Mouse (Mus musculus) CH12.LX (cell line): ENCODE data around the gene AC124502.3. TPM values are rescaled to one million over a fixed set of nuclear protein-coding genes. Genes with fewer than 3 reads are reported as not detected.

Source experiments
- DNase-seq: peaks from one replicate; pipeline ENCODE4 v3.0.0-alpha.2; 2013; ENCODE audit errors: extremely low read depth
- H3K27ac ChIP-seq: 2 replicates; pipeline ENCODE4 v1.5.1; 2012; ENCODE audit warnings: low read depth, mild to moderate bottlenecking, control low read depth, moderate library complexity; ENCODE audit not compliant: insufficient read depth
- H3K27me3 ChIP-seq: replicated peaks from 2 replicates; pipeline ENCODE3; 2012; ENCODE audit warnings: inconsistent platforms
- H3K36me3 ChIP-seq, 2 experiments: replicated peaks in 1 of 2; 2 replicates each; pipeline versions ENCODE3 to v1.6.1; 2012; ENCODE audit warnings: inconsistent platforms in 1 of 2, low read length in 1 of 2, mild to moderate bottlenecking in 1 of 2, mixed read lengths in 1 of 2, moderate library complexity in 1 of 2; ENCODE audit not compliant: control insufficient read depth in 1 of 2, insufficient read depth in 1 of 2
- H3K4me1 ChIP-seq, 2 experiments: 2 replicates each; pipeline ENCODE4 v1.6.1; 2012; ENCODE audit warnings: inconsistent platforms in 1 of 2, moderate library complexity in 1 of 2; ENCODE audit not compliant: insufficient read depth in 2 of 2, control insufficient read depth in 1 of 2
- H3K4me2 ChIP-seq: 2 replicates; pipeline ENCODE4 v1.6.1; 2012; ENCODE audit warnings: low read depth, mild to moderate bottlenecking, control low read depth; ENCODE audit not compliant: poor library complexity, insufficient read depth, severe bottlenecking
- H3K4me3 ChIP-seq, 3 experiments: fragments of 150-350 bp in 1 of 3; sonication (generic) in 1 of 3; replicated peaks in 1 of 3; 2 replicates each; pipeline versions ENCODE3 to v1.5.1; 2011 to 2012; ENCODE audit warnings: low read depth in 2 of 3, low read length in 2 of 3, mild to moderate bottlenecking in 2 of 3, moderate library complexity in 2 of 3, control low read depth in 1 of 3, improper control_type of control experiment in 1 of 3, inconsistent platforms in 1 of 3, mixed read lengths in 1 of 3; ENCODE audit not compliant: poor library complexity in 1 of 3
- H3K79me2 ChIP-seq: replicated peaks from 2 replicates; pipeline ENCODE4 v1.6.1; 2012; ENCODE audit warnings: mild to moderate bottlenecking, moderate library complexity; ENCODE audit not compliant: control insufficient read depth, poor library complexity, insufficient read depth, severe bottlenecking; ENCODE audit errors: extremely low read depth
- H3K9ac ChIP-seq: 2 replicates; pipeline ENCODE4 v1.6.1; 2012; ENCODE audit warnings: low read depth, mild to moderate bottlenecking, control low read depth, moderate library complexity; ENCODE audit not compliant: insufficient read depth
- H3K9me3 ChIP-seq: replicated peaks from 2 replicates; pipeline ENCODE3; 2012; ENCODE audit warnings: low read length, inconsistent platforms, mixed read lengths
- BHLHE40 ChIP-seq: IDR thresholded peaks from 2 replicates; pipeline ENCODE4 v1.6.1; 2011; ENCODE audit warnings: mild to moderate bottlenecking, low read depth, low read length, improper control_type of control experiment
- CTCF ChIP-seq, 2 experiments: IDR thresholded peaks in 1 of 2; conservative IDR thresholded peaks in 1 of 2; 2 replicates each; pipeline ENCODE4 v1.5.1; 2011 to 2012; ENCODE audit warnings: low read depth in 2 of 2, low read length in 2 of 2, improper control_type of control experiment in 1 of 2, inconsistent platforms in 1 of 2, mild to moderate bottlenecking in 1 of 2, moderate library complexity in 1 of 2
- E2F4 ChIP-seq: IDR thresholded peaks from 2 replicates; pipeline ENCODE4 v1.6.1; 2011; ENCODE audit warnings: low read depth, low read length, improper control_type of control experiment; ENCODE audit not compliant: insufficient replicate concordance
- ETS1 ChIP-seq: conservative IDR thresholded peaks from 2 replicates; pipeline ENCODE4 v1.6.1; 2012; ENCODE audit warnings: low read depth, mild to moderate bottlenecking, inconsistent platforms, low read length, improper control_type of control experiment, moderate library complexity
- HCFC1 ChIP-seq: IDR thresholded peaks from 2 replicates; pipeline ENCODE4 v1.6.1; 2012; ENCODE audit warnings: low read depth, mild to moderate bottlenecking, inconsistent platforms, low read length, improper control_type of control experiment
- IRF4 ChIP-seq: IDR thresholded peaks from 2 replicates; pipeline ENCODE4 v1.6.1; 2014; ENCODE audit warnings: low read depth, mild to moderate bottlenecking, inconsistent platforms, low read length, improper control_type of control experiment
- JUN ChIP-seq: IDR thresholded peaks from 2 replicates; pipeline ENCODE4 v1.6.1; 2011; ENCODE audit warnings: low read depth, mild to moderate bottlenecking, low read length, improper control_type of control experiment, moderate library complexity; ENCODE audit not compliant: insufficient read depth
- JUND ChIP-seq: conservative IDR thresholded peaks from 2 replicates; pipeline ENCODE4 v1.6.1; 2011; ENCODE audit warnings: low read depth, low read length, improper control_type of control experiment
- KAT2A ChIP-seq: IDR thresholded peaks from 2 replicates; pipeline ENCODE4 v1.6.1; 2012; ENCODE audit warnings: low read length, improper control_type of control experiment, inconsistent platforms; ENCODE audit not compliant: insufficient replicate concordance
- MAFK ChIP-seq: IDR thresholded peaks from 2 replicates; pipeline ENCODE4 v1.6.1; 2011; ENCODE audit warnings: low read length, improper control_type of control experiment; ENCODE audit not compliant: insufficient replicate concordance
- MAX ChIP-seq: IDR thresholded peaks from 2 replicates; pipeline ENCODE4 v1.6.1; 2011; ENCODE audit warnings: low read length, improper control_type of control experiment
- MAZ ChIP-seq: IDR thresholded peaks from 2 replicates; pipeline ENCODE4 v1.6.1; 2012; ENCODE audit warnings: low read depth, mild to moderate bottlenecking, inconsistent platforms, low read length, improper control_type of control experiment, moderate library complexity
- MEF2A ChIP-seq: IDR thresholded peaks from 2 replicates; pipeline ENCODE4 v1.6.1; 2014; ENCODE audit warnings: low read depth, mild to moderate bottlenecking, inconsistent platforms, low read length, improper control_type of control experiment, borderline replicate concordance
- MXI1 ChIP-seq: IDR thresholded peaks from 2 replicates; pipeline ENCODE4 v1.6.1; 2011; ENCODE audit warnings: mild to moderate bottlenecking, low read depth, low read length, improper control_type of control experiment
- MYC ChIP-seq: IDR thresholded peaks from 2 replicates; pipeline ENCODE4 v1.6.1; 2011; ENCODE audit warnings: low read depth, mild to moderate bottlenecking, improper control_type of control experiment, low read length
- NRF1 ChIP-seq: IDR thresholded peaks from 2 replicates; pipeline ENCODE4 v1.6.1; 2014; ENCODE audit warnings: low read depth, mild to moderate bottlenecking, inconsistent platforms, low read length, improper control_type of control experiment, moderate library complexity
- PAX5 ChIP-seq: IDR thresholded peaks from 2 replicates; pipeline ENCODE4 v1.6.1; 2012; ENCODE audit warnings: low read length, inconsistent platforms, mixed read lengths
- RAD21 ChIP-seq: IDR thresholded peaks from 2 replicates; pipeline ENCODE4 v1.6.1; 2011; ENCODE audit warnings: low read depth, mild to moderate bottlenecking, low read length, improper control_type of control experiment, moderate library complexity
- SMC3 ChIP-seq: IDR thresholded peaks from 2 replicates; pipeline ENCODE4 v1.6.1; 2011; ENCODE audit warnings: low read depth, low read length, improper control_type of control experiment
- TCF12 ChIP-seq: IDR thresholded peaks from 2 replicates; pipeline ENCODE4 v1.6.1; 2014; ENCODE audit warnings: low read depth, mild to moderate bottlenecking, inconsistent platforms, low read length, improper control_type of control experiment
- ZKSCAN1 ChIP-seq: IDR thresholded peaks from 2 replicates; pipeline ENCODE4 v1.6.1; 2012; ENCODE audit warnings: low read depth, inconsistent platforms, low read length, improper control_type of control experiment, borderline replicate concordance
- ZMIZ1 ChIP-seq: IDR thresholded peaks from 2 replicates; pipeline ENCODE4 v1.6.1; 2012; ENCODE audit warnings: low read depth, mild to moderate bottlenecking, inconsistent platforms, low read length, improper control_type of control experiment
- ZNF384 ChIP-seq: IDR thresholded peaks from 2 replicates; pipeline ENCODE4 v1.6.1; 2012; ENCODE audit warnings: low read depth, low read length, improper control_type of control experiment, inconsistent platforms
- dilution Hi-C: fragments of 300-500 bp; cut with MboI; formaldehyde crosslinking; loops from 2 replicates; pipeline ENCODE4 v1.14.3; 2020; ENCODE audit warnings: low sequenced_read_pairs; ENCODE audit not compliant: extremely low pct_unique_long_range_greater_than_20kb, extremely low pct_ligation_motif_present
- in situ Hi-C: fragments of 300-500 bp; cut with MboI; formaldehyde crosslinking; loops from 3 replicates; pipeline ENCODE4 v1.14.3; 2019; ENCODE audit warnings: low sequenced_read_pairs, low pct_ligation_motif_present, low pct_unique_long_range_greater_than_20kb, mixed read lengths
- polyA plus RNA-seq: library from polyadenylated mRNA; unstranded; fragments of >175 nt; gene quantifications from 2 replicates; pipeline ENCODE4 v1.2.1, GENCODE M21; 2012; ENCODE audit warnings: low read depth; ENCODE audit not compliant: insufficient read length
- total RNA-seq, 2 experiments: library from RNA; depleted of rRNA; stranded (reverse); fragments of 300-350 nt in 1 of 2; fragments of >200 nt in 1 of 2; gene quantifications; 2 replicates each; pipeline ENCODE4 v1.2.3; 2012 to 2014

AC124502.3 gene
- total and polyA plus RNA-seq, 3 experiments = 0.15 to 2.1 (median 0.29) TPM

GRCm38 (mm10) chr19:4992904-4993303 is 45.8 kb upstream of the AC124502.3 start:
- Histone ChIP-seq H3K27me3 (peaks cover 72% of the 10 kb centered on the region), H3K9me3 (peaks cover 5% of the 10 kb centered on the region), H3K9ac (no peak overlapping the region), H3K27ac (no peak overlapping the region), H3K4me3 (no peak overlapping the region), H3K4me1 (peaks cover 6 to 8% of the 10 kb centered on the region in 2 experiments), H3K4me2 (peak overlapping the region; percentile 19; the same call in 1 of the 2 replicates), H3K79me2 (no peaks in the 10 kb centered on the region), H3K36me3 (no peaks in the 10 kb centered on the region)
- DNase-seq = peak; percentile 58
- no peak for TF ChIP-seq HCFC1
- TF ChIP-seq SMC3 = no peak
- no peak for TF ChIP-seq MXI1
- TF ChIP-seq E2F4 = no peak
- no peak for TF ChIP-seq MAFK
- TF ChIP-seq ETS1 = peak; percentile 73
- peak; percentile 61 for TF ChIP-seq JUN
- TF ChIP-seq NRF1 = no peak
- no peak for TF ChIP-seq PAX5
- TF ChIP-seq JUND = 0 out of 2 replicates have a peak, but pooled peaks have one; percentile 34
- no peak for TF ChIP-seq MYC
- no peak for TF ChIP-seq ZKSCAN1
- TF ChIP-seq BHLHE40 = peak; percentile 83
- TF ChIP-seq KAT2A = no peak
- TF ChIP-seq ZNF384 = no peak
- no peak for TF ChIP-seq RAD21
- TF ChIP-seq MAX = no peak
- peak; percentile 52; the same call in 1 of the 2 replicates for TF ChIP-seq MAZ
- peak; percentile 77 for TF ChIP-seq IRF4
- no peak for TF ChIP-seq TCF12
- peak in 1 of 2 experiments; percentile 35; a peak in 1 of 4 replicates for TF ChIP-seq CTCF (conservative IDR thresholded peaks at IDR 0.05 in 1 of 2, IDR thresholded peaks at IDR 0.05 in 1 of 2; ENCODE audit: low read depth in 2 of 2, low read length in 2 of 2)
- peak; percentile 99 for TF ChIP-seq MEF2A
- no peak for TF ChIP-seq ZMIZ1
- in situ Hi-C loops (loop anchor here (25.0 kb wide), 2 partner anchors 356 to 506 kb away; partner anchors contain the start of genes 2010003K11Rik, Rce1 and Syt12), dilution Hi-C loops (no loop called here)
